Comparison of ENCODE assay signal across 27 mouse cellular contexts in the genomic region with DNA sequence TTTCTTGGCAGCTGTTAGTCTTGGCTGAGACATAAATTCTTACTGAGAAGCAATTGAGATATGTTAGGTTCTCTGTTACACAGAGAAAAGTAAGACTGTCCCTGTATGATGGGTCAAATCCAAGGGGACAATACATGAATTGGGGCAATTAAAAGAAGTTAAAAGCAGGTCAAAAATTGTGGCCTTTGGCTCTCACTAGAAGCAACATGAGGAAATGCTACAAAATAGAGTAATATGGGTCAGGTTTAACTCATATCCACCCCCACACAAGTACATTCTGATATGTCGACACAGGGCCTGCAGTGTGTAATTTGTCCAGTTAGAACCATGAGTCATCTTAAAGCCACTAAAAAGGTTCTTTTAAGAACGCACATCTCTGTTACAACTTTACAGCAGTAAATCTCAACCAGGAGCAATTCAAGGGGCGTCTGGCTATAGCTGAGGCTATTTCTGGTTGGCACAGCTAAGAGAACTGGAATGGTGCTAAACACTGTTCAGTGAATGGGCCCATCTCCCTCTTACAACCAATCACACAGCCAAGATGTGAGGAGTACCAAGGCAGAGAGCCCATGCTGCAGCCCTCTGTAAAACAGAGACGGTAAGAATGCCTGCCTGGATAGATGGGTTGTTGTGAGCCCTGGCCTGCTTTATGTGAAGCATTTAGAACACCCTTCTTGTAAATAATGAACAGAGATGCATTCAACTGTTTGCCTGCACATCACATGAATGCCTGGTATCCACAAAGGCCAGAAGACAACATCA. TPM values are rescaled to one million over a fixed set of nuclear protein-coding genes. Genes with fewer than 3 reads are reported as not detected.
DNase-seq lines count a peak whose midpoint lies in the region; ATAC-seq lines count a peak whose summit lies in the region.
"Had no signal": no experiment of that assay in that cellular context is flagged by ENCODE, and none has a peak within 500 bp of the region (broad histone marks: within the 10 kb centered on the region; RNA-seq: fewer than 3 reads in every experiment).

No protein-coding gene starts in this region.

- peaks cover 5% of the 10 kb centered on the region for H3K9me3 ChIP-seq in heart, embryonic 14.5 days (ENCODE audit: control insufficient read depth, low read length)
- no peaks in the 10 kb centered on the region for H3K9me3 ChIP-seq in intestine, embryonic 16.5 days (ENCODE audit: control insufficient read depth, low read length)
- no peaks in the 10 kb centered on the region for H3K9me3 ChIP-seq in hindbrain, embryonic 13.5 days
- H3K9me3 ChIP-seq: liver, embryonic 13.5 days; midbrain, embryonic 10.5 days had no signal

- peak overlapping the region; percentile 53 to 67 for H3K27ac ChIP-seq in heart, embryonic 14.5 days (replicated peaks in 1 of 2; ENCODE audit: control insufficient read depth in 1 of 2, insufficient read depth in 1 of 2, low read depth in 2 of 2, low read length in 2 of 2)
- peak overlapping the region; percentile 78 for H3K27ac ChIP-seq in intestine, embryonic 16.5 days (ENCODE audit: low read length)
- no peak overlapping the region for H3K27ac ChIP-seq in hindbrain, embryonic 13.5 days
- H3K27ac ChIP-seq: hindbrain, postnatal 0 days; liver, embryonic 13.5 days; midbrain, embryonic 10.5 days had no signal

- H3K4me3 ChIP-seq in heart, embryonic 14.5 days (ENCODE audit: control insufficient read depth in 1 of 2, insufficient read depth in 1 of 2, low read depth in 1 of 2, low read length in 2 of 2), result no peak overlapping the region
- no peak overlapping the region for H3K4me3 ChIP-seq in intestine, embryonic 16.5 days (ENCODE audit: low read length)
- no peak overlapping the region for H3K4me3 ChIP-seq in hindbrain, embryonic 13.5 days
- H3K4me3 ChIP-seq: liver, embryonic 13.5 days; midbrain, embryonic 10.5 days had no signal

- ATAC-seq in heart, embryonic 14.5 days (ENCODE audit: insufficient number of reproducible peaks, insufficient read depth, low FRiP score, low read depth), result no peak; the same call in 1 of the 2 replicates
- ATAC-seq in intestine, embryonic 16.5 days, result peak; percentile 52
- ATAC-seq in hindbrain, embryonic 13.5 days (ENCODE audit: low FRiP score), result no peak
- ATAC-seq: forebrain, embryonic 16.5 days; hindbrain, postnatal 0 days had no signal

- 34% methylated on average over 4 of the region's 4 CpGs for WGBS in heart, embryonic 14.5 days
- 40% methylated on average over 4 of the region's 4 CpGs for WGBS in intestine, embryonic 16.5 days
- 90% methylated on average over 4 of the region's 4 CpGs for WGBS in hindbrain, embryonic 13.5 days

- no peaks in the 10 kb centered on the region for H3K27me3 ChIP-seq in heart, embryonic 14.5 days (ENCODE audit: control insufficient read depth, insufficient read depth, low read length)
- no peaks in the 10 kb centered on the region for H3K27me3 ChIP-seq in intestine, embryonic 16.5 days (replicated peaks; ENCODE audit: control insufficient read depth, insufficient read depth, low read length)
- no peaks in the 10 kb centered on the region for H3K27me3 ChIP-seq in hindbrain, embryonic 13.5 days
- H3K27me3 ChIP-seq: liver, embryonic 13.5 days had no signal

- H3K4me2 ChIP-seq in heart, embryonic 14.5 days (ENCODE audit: low read length), result no peak overlapping the region
- no peak overlapping the region for H3K4me2 ChIP-seq in intestine, embryonic 16.5 days (ENCODE audit: low read depth, low read length)
- H3K4me2 ChIP-seq in hindbrain, embryonic 13.5 days, result no peak overlapping the region
- H3K4me2 ChIP-seq: liver, embryonic 13.5 days had no signal

- intact Hi-C loops in heart, postnatal 36 days (cut with DNase I), result no loop called here
- intact Hi-C loops in left cerebral cortex, postnatal 10 days (cut with DNase I), result no loop called here

- no peaks in the 10 kb centered on the region for H3K36me3 ChIP-seq in heart, embryonic 14.5 days (ENCODE audit: control insufficient read depth, insufficient read depth, low read length)
- peaks cover 4% of the 10 kb centered on the region for H3K36me3 ChIP-seq in intestine, embryonic 16.5 days (ENCODE audit: control insufficient read depth, insufficient read depth, low read length)
- no peaks in the 10 kb centered on the region for H3K36me3 ChIP-seq in hindbrain, embryonic 13.5 days
- H3K36me3 ChIP-seq: midbrain, embryonic 10.5 days had no signal

- DNase-seq in heart, postnatal 36 days, result no peak
- DNase-seq in 3T3-L1 (ENCODE audit: low read depth, low spot score), result peak; percentile 90
- DNase-seq in Muller cell, postnatal 12 days (ENCODE audit: inconsistent ontology term), result peak; percentile 14
- DNase-seq in left cerebral cortex, postnatal 10 days (ENCODE audit: extremely low spot score in 1 of 2, low spot score in 2 of 2), result no peak
- no peak for DNase-seq in layer of hippocampus, adult 9-10 months (ENCODE audit: low spot score)
- DNase-seq: cerebellum, postnatal 14 days; embryo, embryonic 11 days; heart, postnatal 10 days; kidney, adult 9 months; liver, embryonic 13.5 days; lung, postnatal 36 days; right cerebral cortex, postnatal 25 days; thymus, postnatal 25 days had no signal

- peaks cover 3 to 6% of the 10 kb centered on the region in 2 experiments; a peak in 2 of 4 replicates for H3K4me1 ChIP-seq in heart, embryonic 14.5 days (ENCODE audit: control insufficient read depth in 2 of 2, insufficient read depth in 2 of 2, low read length in 2 of 2)
- peaks cover 23% of the 10 kb centered on the region; the same call in 1 of the 2 replicates for H3K4me1 ChIP-seq in intestine, embryonic 16.5 days (ENCODE audit: control insufficient read depth, insufficient read depth, low read length)
- H3K4me1 ChIP-seq in hindbrain, embryonic 13.5 days (replicated peaks), result no peaks in the 10 kb centered on the region
- H3K4me1 ChIP-seq: liver, embryonic 13.5 days; midbrain, embryonic 10.5 days had no signal

- no peak overlapping the region for H3K9ac ChIP-seq in heart, embryonic 14.5 days (ENCODE audit: low read length)
- H3K9ac ChIP-seq in intestine, embryonic 16.5 days (ENCODE audit: low read depth, low read length), result no peak overlapping the region
- no peak overlapping the region for H3K9ac ChIP-seq in hindbrain, embryonic 13.5 days
- H3K9ac ChIP-seq: liver, embryonic 13.5 days had no signal

RNA-seq across cellular contexts. Expression of a gene that starts 48.5 kb away (rescaled TPM):
- not detected in 2 replicates for polyA plus RNA-seq in heart, embryonic 14.5 days (2014; fragmentation: Nextera tagmentation; extraction: Ambion mirVana)
- not detected for total RNA-seq in heart, postnatal 36 days (2021)
- polyA plus RNA-seq in intestine, embryonic 16.5 days (2015; fragmentation: Nextera tagmentation; extraction: Ambion mirVana), result not detected in 2 replicates
- total RNA-seq in left cerebral cortex, postnatal 10 days (2021), result not detected
- polyA plus RNA-seq in hindbrain, embryonic 13.5 days (2015; fragmentation: Nextera tagmentation; extraction: Ambion mirVana), result not detected in 2 replicates
- total RNA-seq: gastrocnemius, adult 18-20 months; granulocyte monocyte progenitor cell, adult 5-6 weeks; heart, postnatal 10 days; hindbrain, postnatal 0 days; layer of hippocampus, postnatal 25 days; left cerebral cortex, postnatal 36 days; MEL had no signal
- polyA plus RNA-seq: forebrain, embryonic 16.5 days; hindbrain, postnatal 0 days; large intestine, adult 2 months; liver, embryonic 13.5 days; midbrain, embryonic 10.5 days; neural tube, embryonic 14.5 days; testis, adult 2 months had no signal

Comparison
In these comparisons a context has a peak if more than half of its experiments do, and no peak if none do; other contexts are left out.
1. DNase-seq: peak in 3T3-L1 (single experiment) and Muller cell, postnatal 12 days (single experiment); none in heart, postnatal 36 days (0 of 2), left cerebral cortex, postnatal 10 days (0 of 2) and layer of hippocampus, adult 9-10 months (single experiment).